Mouse (Mus musculus) monocyte, adult 2 months (primary cell): Measurements from ENCODE around the gene Psmb4.
"Not testable (repeated sequence)": the region's sequence is repeated elsewhere in the genome, so short reads cannot be mapped to it uniquely, and the experiment has no call there.

ENCODE experiments used
- DNase-seq, 2 experiments: peaks; one replicate each; pipeline ENCODE4 v3.0.0; 2022; ENCODE audit warnings: low spot score in 2 of 2, low read depth in 1 of 2

Gene Psmb4

DNA sequence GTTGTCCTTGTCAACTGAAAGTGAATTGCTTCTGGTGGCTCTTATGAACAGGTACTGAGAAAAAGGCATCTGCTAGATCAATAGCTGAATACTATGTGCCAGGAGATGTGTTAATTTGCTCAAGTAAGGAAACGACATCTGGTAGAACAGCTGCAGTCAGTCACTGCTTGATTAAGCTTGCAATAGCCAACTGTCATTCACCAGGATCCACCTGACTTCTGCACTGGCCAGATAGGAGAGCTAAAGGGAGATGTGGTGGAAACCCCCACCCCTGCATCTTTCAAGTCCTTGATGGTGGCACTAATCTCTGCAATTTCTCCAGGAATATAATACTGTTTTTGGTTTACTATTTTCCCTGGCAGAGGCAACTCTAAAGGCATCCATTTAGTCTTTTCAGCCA is 19.7 kb upstream of the Psmb4 start:
- DNase-seq = no peak

GRCm38 (mm10) chr3:94904759-94905158 is 18.0 kb upstream of the Psmb4 start:
- DNase-seq = not testable (repeated sequence)

- DNase-seq = peak in 1 of 2 experiments; percentile 33
Observed at GRCm38 (mm10) chr3:94902747-94903146, 16.0 kb upstream of the Psmb4 start.

GRCm38 (mm10) chr3:94894076-94894475 is 7.3 kb upstream of the Psmb4 start:
- no peak for DNase-seq

- no peak for DNase-seq
Observed at GRCm38 (mm10) chr3:94888595-94888994, 1.8 kb upstream of the Psmb4 start.

DNA sequence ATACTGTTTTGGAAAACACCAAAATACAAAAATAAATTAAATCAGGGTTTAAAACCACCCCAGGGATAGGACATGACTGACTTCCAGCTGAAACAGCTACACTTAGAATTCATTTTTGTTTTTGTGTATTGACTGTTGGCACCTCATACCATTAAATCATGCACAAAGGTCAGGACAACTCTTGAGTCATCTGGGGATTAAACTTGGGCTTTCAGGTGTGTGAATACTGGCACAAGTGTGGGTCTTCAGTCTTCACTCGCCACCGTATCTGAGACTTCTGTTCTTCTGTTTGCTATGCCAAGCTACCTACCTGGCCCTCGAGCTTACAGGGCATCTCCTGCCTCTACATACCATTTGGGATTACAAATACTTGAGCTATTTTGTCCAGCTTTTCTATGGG is 4.2 kb downstream of the Psmb4 start:
- DNase-seq = no peak

- no peak for DNase-seq
Observed at GRCm38 (mm10) chr3:94881840-94882239, 4.9 kb downstream of the Psmb4 start.

GRCm38 (mm10) chr3:94878618-94879017 is 8.1 kb downstream of the Psmb4 start:
- no peak for DNase-seq

DNA sequence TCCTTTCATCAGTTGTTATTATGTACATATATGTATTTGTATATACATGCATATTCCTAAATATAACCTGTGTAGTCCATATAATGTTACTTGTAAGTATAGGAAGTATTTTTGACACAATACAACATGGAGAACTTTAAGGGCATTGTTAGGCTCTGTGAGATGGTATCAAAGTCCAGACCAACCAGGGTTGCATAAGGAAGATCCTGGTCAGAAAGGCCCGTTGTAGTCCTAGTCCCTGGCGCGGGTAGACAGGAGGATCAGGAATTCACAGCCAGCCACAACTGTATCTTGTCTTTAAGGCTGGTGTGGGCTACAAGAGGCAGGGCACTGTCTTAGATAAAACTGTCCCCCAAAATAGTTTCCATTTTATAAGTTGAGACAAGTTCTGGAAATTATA is 17.8 kb downstream of the Psmb4 start:
- DNase-seq = no peak

- no peak for DNase-seq
Observed at GRCm38 (mm10) chr3:94859471-94859870, 27.3 kb downstream of the Psmb4 start.

DNA sequence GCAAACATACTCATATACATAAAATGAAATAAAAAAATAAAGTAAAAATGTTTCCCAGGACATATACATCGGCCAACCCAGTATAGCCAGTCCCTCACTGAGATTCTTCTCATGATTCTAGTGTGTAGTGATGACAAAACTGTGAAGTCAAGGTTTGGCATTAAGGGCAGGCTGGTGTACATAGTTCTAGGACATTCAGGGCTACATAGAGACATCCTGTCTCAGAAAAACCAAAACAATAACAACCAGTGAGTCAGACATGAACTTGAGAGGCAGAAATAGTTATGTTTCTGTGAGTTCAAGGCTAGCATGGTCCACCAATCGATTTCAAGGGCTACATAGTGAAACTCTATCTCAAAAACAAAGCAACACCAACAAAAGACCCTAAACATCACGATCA is 34.5 kb downstream of the Psmb4 start:
- DNase-seq = no peak

DNA sequence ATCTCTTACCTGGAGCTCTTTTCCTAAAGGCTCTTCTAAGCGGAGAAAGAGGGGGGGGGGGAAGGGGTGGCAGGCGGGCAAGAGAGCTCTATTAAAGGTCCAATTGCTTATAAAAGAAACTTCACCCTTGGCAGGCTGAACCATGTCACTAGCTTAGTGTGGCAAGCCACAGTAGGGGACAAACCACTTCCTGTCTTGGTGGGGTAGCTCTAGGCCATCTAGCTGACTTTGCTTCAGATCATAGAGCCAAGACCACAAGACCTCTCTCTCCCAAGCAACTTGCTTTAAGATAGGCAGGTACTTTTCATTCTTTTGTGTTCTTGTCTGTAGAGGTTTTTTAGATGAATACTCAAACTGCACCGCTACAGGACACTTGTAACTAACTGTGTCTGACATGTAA is 35.0 kb downstream of the Psmb4 start:
- no peak for DNase-seq

- peak in 1 of 2 experiments; percentile 37 for DNase-seq
Observed at GRCm38 (mm10) chr3:94849338-94849737, 37.4 kb downstream of the Psmb4 start.

- DNase-seq = no peak
Observed at GRCm38 (mm10) chr3:94847382-94847781, 39.4 kb downstream of the Psmb4 start.

DNA sequence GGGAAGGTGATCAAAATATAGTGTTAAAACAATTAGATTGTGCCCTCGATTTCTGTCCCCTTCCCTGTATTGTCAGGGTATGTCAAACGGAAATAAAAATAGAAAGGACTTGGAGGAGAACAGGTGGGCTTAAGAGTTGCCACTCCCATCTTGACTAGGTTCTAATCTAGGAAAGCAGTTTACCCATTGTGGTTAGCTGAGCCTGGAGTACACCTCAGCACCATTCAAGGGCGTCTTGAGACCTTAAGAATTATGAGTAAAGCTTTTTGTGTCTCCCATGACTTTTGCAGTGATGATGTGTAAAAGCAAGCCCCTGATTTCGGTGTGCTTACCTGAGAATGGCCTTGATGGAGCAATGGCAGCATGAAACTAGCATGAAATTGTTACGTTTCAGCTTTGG is 47.7 kb downstream of the Psmb4 start:
- no peak for DNase-seq

DNA sequence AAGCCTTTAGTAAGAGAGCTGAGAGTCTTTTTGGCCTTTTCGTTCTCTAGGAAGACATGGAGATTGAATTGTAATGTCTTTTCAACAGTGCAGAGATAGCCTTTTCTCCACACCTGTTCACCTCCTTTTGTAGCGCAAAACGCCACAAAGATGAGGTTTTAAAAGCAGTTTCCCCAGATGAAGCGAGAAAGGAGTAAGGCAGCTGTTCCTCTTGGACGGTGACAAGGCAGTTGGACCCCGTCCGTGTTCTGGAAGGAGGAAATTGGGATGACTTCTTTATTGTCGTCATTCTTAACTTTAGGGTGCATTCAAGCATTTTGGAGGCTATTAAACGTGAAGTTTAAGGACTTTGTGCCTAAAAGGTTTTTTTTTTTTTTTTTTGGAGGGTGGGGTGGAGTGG is 48.1 kb downstream of the Psmb4 start:
- DNase-seq = no peak

DNA sequence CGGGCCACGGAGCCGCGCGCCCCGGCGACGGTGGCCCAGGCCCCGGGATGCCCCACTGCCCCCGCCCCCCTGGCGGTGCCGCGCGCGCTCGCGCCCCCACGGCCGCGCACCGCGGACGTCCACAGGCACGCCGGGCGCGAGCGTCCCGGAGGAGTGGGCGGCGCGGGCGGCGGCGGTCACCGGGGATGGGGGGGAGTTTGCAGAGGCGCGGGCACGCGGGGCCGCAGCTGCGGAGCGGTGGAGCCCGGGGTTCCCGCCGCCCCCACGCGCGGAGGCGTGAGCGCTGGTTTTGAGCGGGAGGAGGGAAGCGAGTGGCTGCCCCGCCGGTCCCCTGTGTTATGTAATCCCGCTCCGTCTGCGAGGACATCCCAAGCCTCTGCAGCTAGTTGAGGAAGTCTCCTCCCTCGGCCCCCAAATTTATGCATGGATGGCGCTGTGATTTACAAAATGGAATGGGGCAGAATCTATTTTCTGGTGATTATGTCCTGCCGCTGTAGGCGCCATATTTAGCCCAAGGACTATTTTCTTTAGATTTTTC is 48.7 kb downstream of the Psmb4 start:
- DNase-seq = peak; percentile 71 to 73

DNA sequence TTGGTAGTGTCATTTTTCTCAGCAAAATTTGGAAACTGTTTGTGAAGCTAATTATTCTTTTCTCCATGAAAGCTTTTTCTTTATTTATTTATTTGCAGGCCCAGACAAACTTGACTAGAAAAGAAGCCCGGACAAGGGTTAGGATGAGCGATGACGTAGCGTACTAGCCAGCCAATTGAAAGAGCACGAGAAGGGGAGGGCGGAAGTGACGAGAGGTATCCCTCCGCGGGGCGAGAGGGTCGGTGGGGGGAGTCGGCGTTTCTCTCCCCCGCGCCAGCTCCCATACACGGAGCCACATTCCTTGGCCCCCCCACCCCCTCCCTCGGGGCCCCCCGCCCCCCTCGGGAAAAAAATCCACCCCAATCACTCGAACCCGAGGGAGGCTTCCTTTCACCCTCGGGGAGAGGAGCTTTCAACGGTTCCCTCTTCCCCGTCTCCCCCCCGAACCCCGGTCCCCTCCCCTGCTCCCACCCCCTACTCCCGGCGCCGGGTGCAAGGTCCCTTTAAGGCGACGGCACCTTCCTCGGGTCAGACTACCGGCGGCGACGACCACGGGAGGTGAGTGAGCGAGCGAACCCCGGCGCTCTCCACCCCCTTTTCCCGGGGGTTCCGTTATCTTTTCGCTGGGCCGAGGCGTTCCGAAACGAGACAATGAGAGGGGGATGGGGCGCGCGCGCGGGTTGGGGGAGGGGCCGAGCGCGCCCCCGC is 49.4 kb downstream of the Psmb4 start, which contains the start of gene Pogz:
Gene Pogz (plus strand): TSS at position 385 of the 708 bp plus-strand sequence.
- DNase-seq = peak; percentile 80 to 86

DNA sequence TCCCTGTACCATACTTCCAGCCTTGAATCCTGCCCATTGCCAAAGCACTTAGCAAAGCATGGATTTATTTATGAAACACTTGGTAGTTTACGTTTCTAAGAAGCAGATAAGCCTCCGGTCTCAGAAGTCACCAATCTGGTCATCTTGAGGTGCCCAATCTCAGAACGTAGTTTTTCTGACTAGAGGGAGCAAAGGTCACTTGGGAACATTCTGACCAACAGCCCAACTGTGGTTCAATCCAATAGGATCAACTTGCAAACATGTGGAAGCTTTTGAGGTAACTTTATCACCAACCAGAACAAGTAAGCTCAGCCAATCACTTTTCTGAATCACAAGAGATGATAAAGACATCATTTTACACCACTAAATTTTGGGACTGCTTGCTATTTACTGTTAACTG is 51.4 kb downstream of the Psmb4 start:
- DNase-seq = no peak
